Mouse (Mus musculus) ovary, adult 2 months (tissue): Measurements from ENCODE around the gene Olfr190. TPM values are rescaled to one million over a fixed set of nuclear protein-coding genes. Genes with fewer than 3 reads are reported as not detected.

Experiments
- polyA plus RNA-seq: library from polyadenylated mRNA; depleted of rRNA; stranded (reverse); fragments of >200 nt; gene quantifications from 2 replicates; pipeline ENCODE4 v1.2.3, GENCODE M21; 2012; rRNA removed

The Olfr190 gene
- polyA plus RNA-seq: not detected in 2 replicates

GRCm38 (mm10) chr16:59077905-59078304, at the start of gene Olfr190:
TSS of gene Olfr190 (minus strand) at chr16:59078005.

GRCm38 (mm10) chr16:59120969-59121368, 43.2 kb upstream of the Olfr190 start, which contains the start of gene Olfr194:
TSS of gene Olfr194 (minus strand) at chr16:59121069.

GRCm38 (mm10) chr16:59111781-59112180, 34.0 kb upstream of the Olfr190 start, which contains the start of gene Olfr193:
TSS of gene Olfr193 (minus strand) at chr16:59111881.

GRCm38 (mm10) chr16:59089722-59090121, 11.9 kb upstream of the Olfr190 start, which contains the start of gene Olfr191:
TSS of gene Olfr191 (minus strand) at chr16:59089822.

GRCm38 (mm10) chr16:59039710-59040109, 38.1 kb downstream of the Olfr190 start, which contains the start of gene Olfr187:
TSS of gene Olfr187 (minus strand) at chr16:59039767.

GRCm38 (mm10) chr16:59030191-59030590, 47.6 kb downstream of the Olfr190 start, which contains the start of gene Olfr186:
TSS of gene Olfr186 (minus strand) at chr16:59030291.

Other genes with a start within 250 kb of the Olfr190 start
- not detected in 2 replicates for gene Olfr177, start 203.2 kb downstream of the Olfr190 start, polyA plus RNA-seq
- gene Olfr178, start 185.9 kb downstream of the Olfr190 start, polyA plus RNA-seq: not detected in 2 replicates
- gene Olfr181, start 149.2 kb downstream of the Olfr190 start, polyA plus RNA-seq: not detected in 2 replicates
- not detected in 2 replicates for gene Olfr180, start 148.6 kb downstream of the Olfr190 start, polyA plus RNA-seq
- gene Olfr183, start 82.6 kb downstream of the Olfr190 start, polyA plus RNA-seq: not detected in 2 replicates
- not detected in 2 replicates for gene Olfr186, start 47.7 kb downstream of the Olfr190 start, polyA plus RNA-seq
- not detected in 2 replicates for gene Olfr187, start 38.2 kb downstream of the Olfr190 start, polyA plus RNA-seq
- gene Olfr191, start 11.8 kb upstream of the Olfr190 start, polyA plus RNA-seq: not detected in 2 replicates
- not detected in 2 replicates for gene Olfr193, start 33.9 kb upstream of the Olfr190 start, polyA plus RNA-seq
- not detected in 2 replicates for gene Olfr194, start 43.1 kb upstream of the Olfr190 start, polyA plus RNA-seq
- not detected in 2 replicates for gene Olfr195, start 69.0 kb upstream of the Olfr190 start, polyA plus RNA-seq
- not detected in 2 replicates for gene Olfr196, start 92.4 kb upstream of the Olfr190 start, polyA plus RNA-seq
- not detected in 2 replicates for gene Olfr198, start 125.5 kb upstream of the Olfr190 start, polyA plus RNA-seq
- gene Olfr199, start 141.8 kb upstream of the Olfr190 start, polyA plus RNA-seq: not detected in 2 replicates
- not detected in 2 replicates for gene Olfr201, start 194.6 kb upstream of the Olfr190 start, polyA plus RNA-seq
- gene Olfr202, start 208.8 kb upstream of the Olfr190 start, polyA plus RNA-seq: not detected in 2 replicates
- not detected in 2 replicates for gene Olfr203, start 220.9 kb upstream of the Olfr190 start, polyA plus RNA-seq
- not detected in 2 replicates for gene Olfr204, start 240.2 kb upstream of the Olfr190 start, polyA plus RNA-seq